Mouse (Mus musculus) ES-Bruce4 (cell line): Measurements from ENCODE around the gene Meis2. TPM values are rescaled to one million over a fixed set of nuclear protein-coding genes. Genes with fewer than 3 reads are reported as not detected.

ENCODE experiments used
- H3K27ac ChIP-seq: 2 replicates; pipeline ENCODE4 v1.5.1; 2012; ENCODE audit warnings: low read length, inconsistent platforms; ENCODE audit not compliant: insufficient read depth
- H3K27me3 ChIP-seq: 2 replicates; pipeline ENCODE4 v1.6.1; 2012; ENCODE audit warnings: mild to moderate bottlenecking, low read length, inconsistent platforms; ENCODE audit not compliant: control insufficient read depth, poor library complexity, insufficient read depth, severe bottlenecking
- H3K36me3 ChIP-seq: 2 replicates; pipeline ENCODE4 v1.6.1; 2012; ENCODE audit warnings: inconsistent platforms, mild to moderate bottlenecking, low read length, moderate library complexity; ENCODE audit not compliant: control insufficient read depth, poor library complexity, insufficient read depth, severe bottlenecking
- H3K4me1 ChIP-seq: one replicate; pipeline ENCODE4 v1.8.1; 2011; ENCODE audit warnings: low read length; ENCODE audit not compliant: control insufficient read depth, insufficient read depth
- H3K4me3 ChIP-seq: 2 replicates; pipeline ENCODE4 v1.5.1; 2011; ENCODE audit warnings: low read depth, mild to moderate bottlenecking, low read length
- H3K9ac ChIP-seq: 2 replicates; pipeline ENCODE4 v1.6.1; 2012; ENCODE audit warnings: low read depth, mild to moderate bottlenecking, inconsistent platforms; ENCODE audit not compliant: poor library complexity, severe bottlenecking
- H3K9me3 ChIP-seq: replicated peaks from 2 replicates; pipeline ENCODE4 v1.6.1; 2012; ENCODE audit warnings: mild to moderate bottlenecking, low read length, inconsistent platforms; ENCODE audit not compliant: control insufficient read depth, poor library complexity, insufficient read depth, severe bottlenecking
- CTCF ChIP-seq: IDR thresholded peaks from one replicate; pipeline ENCODE4 v1.8.1; 2011; ENCODE audit warnings: low read depth, low read length
- EP300 ChIP-seq: IDR thresholded peaks from 2 replicates; pipeline ENCODE4 v1.6.1; 2011; ENCODE audit warnings: low read depth, low read length; ENCODE audit not compliant: insufficient read depth
- POLR2A ChIP-seq: IDR thresholded peaks from one replicate; pipeline ENCODE4 v1.8.1; 2011; ENCODE audit warnings: low read length; ENCODE audit not compliant: insufficient read depth
- polyA plus RNA-seq: library from polyadenylated mRNA; stranded (reverse); fragments of >200 nt; gene quantifications from 2 replicates; pipeline ENCODE4 v1.2.4, GENCODE M21; 2011; ENCODE audit warnings: low read depth; ENCODE audit not compliant: missing spikeins, insufficient read depth, insufficient read length

The Meis2 gene
- polyA plus RNA-seq, 1 experiment = 1.5 TPM

DNA sequence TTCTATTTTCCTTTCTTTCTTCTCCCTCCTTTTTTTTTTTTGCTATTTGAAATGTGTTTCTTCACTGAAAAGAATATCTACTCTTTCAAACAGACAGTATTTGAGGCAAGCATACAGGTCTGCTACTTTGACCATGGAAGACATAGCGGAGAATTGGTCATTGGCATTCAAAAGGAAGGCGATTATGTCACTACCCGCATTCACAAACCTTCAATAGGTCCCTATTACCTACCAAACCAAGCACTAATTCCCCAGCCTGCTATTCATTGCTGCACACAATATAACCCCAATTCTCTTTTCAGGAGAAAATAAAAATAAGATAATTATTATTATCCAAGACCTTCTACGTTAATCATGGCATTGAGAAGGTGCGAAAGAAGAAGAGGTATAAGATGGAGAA lies 30.3 kb downstream of the Meis2 start:
- H3K9me3 ChIP-seq = no peaks in the 10 kb centered on the region
- no peaks in the 10 kb centered on the region for H3K27me3 ChIP-seq
- no peak overlapping the region for H3K9ac ChIP-seq
- TF ChIP-seq CTCF (no peak), EP300 (no peak), POLR2A (no peak)
- H3K4me1 ChIP-seq = no peaks in the 10 kb centered on the region
- H3K27ac ChIP-seq = no peak overlapping the region
- H3K36me3 ChIP-seq = no peaks in the 10 kb centered on the region
- no peak overlapping the region for H3K4me3 ChIP-seq

DNA sequence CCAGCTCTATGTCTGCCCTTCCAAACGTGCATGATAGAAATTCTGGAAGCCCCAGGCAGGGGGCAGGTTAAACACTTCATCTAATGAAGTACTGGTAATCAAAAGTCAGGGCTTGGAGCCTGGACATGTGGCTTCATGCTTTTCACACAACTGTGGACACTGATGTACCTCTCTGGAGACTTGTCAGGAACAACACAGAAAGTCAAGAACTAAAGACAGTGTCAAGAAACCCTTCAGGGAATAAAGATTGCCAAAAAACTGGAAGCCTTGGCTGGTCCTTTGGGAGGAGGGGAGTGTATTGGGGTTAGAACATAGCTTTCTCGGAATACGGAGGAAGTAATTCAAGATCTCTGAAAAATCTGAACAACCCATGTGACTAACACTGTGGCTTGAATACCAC lies 37.5 kb downstream of the Meis2 start:
- Histone ChIP-seq H3K27ac (no peak overlapping the region), H3K9me3 (no peaks in the 10 kb centered on the region; the same call in 1 of the 2 replicates), H3K4me3 (no peak overlapping the region), H3K27me3 (no peaks in the 10 kb centered on the region), H3K9ac (no peak overlapping the region), H3K4me1 (no peaks in the 10 kb centered on the region), H3K36me3 (no peaks in the 10 kb centered on the region)
- TF ChIP-seq CTCF (no peak), POLR2A (no peak), EP300 (no peak)

- Histone ChIP-seq H3K27me3 (no peaks in the 10 kb centered on the region), H3K4me3 (no peak overlapping the region), H3K27ac (no peak overlapping the region), H3K4me1 (peaks cover 2% of the 10 kb centered on the region), H3K9ac (no peak overlapping the region), H3K9me3 (no peaks in the 10 kb centered on the region), H3K36me3 (no peaks in the 10 kb centered on the region)
- TF ChIP-seq EP300 (no peak), POLR2A (no peak), CTCF (no peak)
Measured at GRCm38 (mm10) chr2:116022876-116023275, 42.8 kb downstream of the Meis2 start.

- Histone ChIP-seq H3K27ac (no peak overlapping the region), H3K27me3 (no peaks in the 10 kb centered on the region), H3K9ac (no peak overlapping the region), H3K4me1 (peaks cover 2% of the 10 kb centered on the region), H3K36me3 (no peaks in the 10 kb centered on the region), H3K4me3 (no peak overlapping the region), H3K9me3 (no peaks in the 10 kb centered on the region)
- TF ChIP-seq POLR2A = no peak
- no peak for TF ChIP-seq CTCF
- no peak for TF ChIP-seq EP300
Measured at GRCm38 (mm10) chr2:116021931-116022330, 43.7 kb downstream of the Meis2 start.

DNA sequence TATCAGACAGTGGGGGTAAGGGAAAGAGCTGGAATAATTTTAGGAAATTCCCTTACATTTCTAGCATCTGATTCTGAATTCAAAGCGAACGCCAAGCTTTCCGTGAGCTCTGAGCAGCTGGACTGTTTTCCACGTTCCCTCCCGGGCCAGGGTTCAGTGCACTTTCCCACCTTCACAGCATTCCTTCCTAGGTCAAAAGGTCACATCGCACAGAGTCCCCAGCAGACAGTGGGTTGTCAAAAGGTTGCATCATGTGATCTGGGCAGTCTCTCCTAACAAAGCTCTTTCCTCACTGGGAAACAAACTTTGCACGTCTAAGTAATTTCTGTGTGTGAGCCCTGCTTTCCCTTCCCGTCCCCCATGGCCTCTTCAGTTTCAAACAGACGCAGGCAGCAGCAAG lies 44.6 kb downstream of the Meis2 start:
- Histone ChIP-seq H3K27ac (peak overlapping the region; percentile 13; the same call in 1 of the 2 replicates), H3K36me3 (no peaks in the 10 kb centered on the region), H3K9me3 (no peaks in the 10 kb centered on the region), H3K27me3 (no peaks in the 10 kb centered on the region), H3K4me1 (peaks cover 2% of the 10 kb centered on the region), H3K9ac (no peak overlapping the region), H3K4me3 (no peak overlapping the region)
- TF ChIP-seq CTCF (no peak), EP300 (peak; percentile 77), POLR2A (no peak)

DNA sequence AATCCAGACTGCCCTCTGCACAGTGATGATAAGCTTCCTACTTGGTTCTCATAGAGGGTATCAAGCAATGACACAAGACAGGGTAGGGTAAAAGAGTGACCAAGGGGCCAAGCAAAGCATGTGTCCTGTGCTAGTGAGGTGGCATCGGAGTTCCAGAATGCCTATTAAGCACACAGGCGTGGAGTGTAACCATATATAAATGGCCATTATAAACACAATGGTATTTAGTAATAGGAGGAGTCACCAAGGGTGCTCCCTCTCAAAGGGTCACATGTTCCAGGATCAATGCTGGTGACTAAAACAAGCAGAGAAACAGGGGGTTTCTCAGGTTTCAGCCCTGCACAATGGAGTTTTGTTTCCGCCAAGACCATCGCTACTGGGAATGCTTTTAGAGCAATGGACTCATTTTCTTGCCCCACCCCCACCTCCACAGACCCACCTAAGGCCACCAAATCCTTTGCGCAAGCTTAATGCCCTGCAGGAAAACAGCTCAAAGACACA lies 45.1 kb downstream of the Meis2 start:
- TF ChIP-seq POLR2A (no peak), EP300 (no peak), CTCF (no peak)
- peaks cover 2% of the 10 kb centered on the region for H3K4me1 ChIP-seq
- no peak overlapping the region for H3K9ac ChIP-seq
- no peaks in the 10 kb centered on the region for H3K27me3 ChIP-seq
- H3K36me3 ChIP-seq = no peaks in the 10 kb centered on the region
- no peaks in the 10 kb centered on the region for H3K9me3 ChIP-seq
- H3K4me3 ChIP-seq = no peak overlapping the region
- H3K27ac ChIP-seq = peak overlapping the region; percentile 13; the same call in 1 of the 2 replicates
